Mouse (Mus musculus) granulocyte monocyte progenitor cell, adult 5-6 weeks (primary cell): ENCODE data around the gene Rgs10. TPM values are rescaled to one million over a fixed set of nuclear protein-coding genes. Genes with fewer than 3 reads are reported as not detected.
A peak's percentile ranks its signal among the peaks of the same experiment; 100 is the strongest.

Experiments used
- ATAC-seq: replicated peaks from 2 replicates; pipeline ENCODE4 v1.8.0; 2016; ENCODE audit warnings: mild to moderate bottlenecking, moderate TSS enrichment, inconsistent platforms; ENCODE audit not compliant: poor library complexity, severe bottlenecking
- total RNA-seq, 2 experiments: library from RNA; stranded (forward) in 1 of 2; stranded (reverse) in 1 of 2; fragments of 200-712, 200-1000 nt in 1 of 2; fragments of >200 nt in 1 of 2; fragmentation: Nextera tagmentation in 1 of 2; gene quantifications; 2 replicates each; pipeline ENCODE4 v1.2.3; 2014 to 2017

Gene Rgs10
- total RNA-seq (2014; fragmentation: Nextera tagmentation) (89.9 and 96.4 TPM in 2 replicates), total RNA-seq (2017) (36.1 and 66.2 TPM in 2 replicates)

DNA sequence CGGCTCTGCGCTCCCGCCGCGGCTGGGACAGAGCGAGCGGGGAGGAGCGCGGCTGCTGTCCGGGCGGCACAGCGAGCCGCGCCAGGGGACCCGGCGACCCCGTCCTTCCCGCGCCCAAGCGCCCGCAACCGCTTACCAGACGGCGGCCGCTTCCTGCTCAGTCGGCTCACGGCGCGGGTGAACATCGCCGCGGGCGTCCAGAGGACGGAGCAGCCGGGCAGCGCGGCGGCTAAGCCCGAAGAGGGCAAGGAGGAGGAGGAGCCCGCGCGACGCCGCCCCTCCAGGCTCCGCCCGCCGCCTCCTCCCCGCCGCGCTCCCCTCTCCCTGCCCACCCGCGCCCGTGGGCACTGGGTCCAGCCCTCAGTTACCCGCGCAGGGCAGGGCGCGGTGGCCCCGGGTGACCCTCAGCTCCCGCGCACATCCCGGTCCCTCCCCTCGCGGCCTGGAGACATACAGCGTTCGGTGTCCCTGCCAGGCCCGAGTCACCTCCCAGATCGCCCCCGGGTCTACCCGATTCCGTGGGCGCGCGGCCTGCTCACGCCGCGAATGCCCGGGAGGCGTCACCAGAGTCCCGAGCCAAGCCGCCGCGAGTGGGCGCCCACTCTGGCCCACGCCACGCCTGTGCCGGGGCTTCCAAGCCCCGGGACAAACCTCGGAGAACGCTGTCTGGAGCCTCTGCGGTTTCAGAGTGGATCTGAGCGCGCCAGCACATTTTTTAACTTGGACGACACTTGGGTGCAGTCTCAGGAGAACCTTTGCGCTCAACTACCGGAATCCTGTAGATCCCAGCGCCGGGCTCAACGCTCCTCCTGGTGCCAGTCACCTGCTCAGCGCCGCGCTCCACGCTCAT is at the start of gene Rgs10:
Gene Rgs10, minus strand, starts transcription at position 829 of the 850 bp plus-strand sequence.
- ATAC-seq = peak; percentile 53

DNA sequence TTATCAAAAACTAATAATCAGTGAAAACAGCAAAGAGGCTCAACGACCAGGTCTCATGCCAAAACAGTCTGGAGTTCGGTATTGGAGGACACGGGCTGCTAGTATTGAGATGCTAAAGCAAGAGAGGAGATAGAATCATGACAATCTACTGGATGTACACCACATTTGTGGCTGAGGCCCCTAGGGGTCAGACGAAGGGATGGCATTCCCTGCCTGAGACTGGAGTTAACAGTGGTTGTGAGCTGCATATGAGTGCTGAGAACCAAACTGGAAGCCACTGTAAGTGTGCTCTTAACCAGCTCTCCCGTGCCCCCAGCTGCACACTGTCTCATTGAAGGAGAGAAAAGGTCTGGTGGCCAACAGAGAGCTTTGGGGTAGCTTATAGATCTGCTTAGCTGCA is 43.8 kb upstream of the Rgs10 start:
- no peak for ATAC-seq

DNA sequence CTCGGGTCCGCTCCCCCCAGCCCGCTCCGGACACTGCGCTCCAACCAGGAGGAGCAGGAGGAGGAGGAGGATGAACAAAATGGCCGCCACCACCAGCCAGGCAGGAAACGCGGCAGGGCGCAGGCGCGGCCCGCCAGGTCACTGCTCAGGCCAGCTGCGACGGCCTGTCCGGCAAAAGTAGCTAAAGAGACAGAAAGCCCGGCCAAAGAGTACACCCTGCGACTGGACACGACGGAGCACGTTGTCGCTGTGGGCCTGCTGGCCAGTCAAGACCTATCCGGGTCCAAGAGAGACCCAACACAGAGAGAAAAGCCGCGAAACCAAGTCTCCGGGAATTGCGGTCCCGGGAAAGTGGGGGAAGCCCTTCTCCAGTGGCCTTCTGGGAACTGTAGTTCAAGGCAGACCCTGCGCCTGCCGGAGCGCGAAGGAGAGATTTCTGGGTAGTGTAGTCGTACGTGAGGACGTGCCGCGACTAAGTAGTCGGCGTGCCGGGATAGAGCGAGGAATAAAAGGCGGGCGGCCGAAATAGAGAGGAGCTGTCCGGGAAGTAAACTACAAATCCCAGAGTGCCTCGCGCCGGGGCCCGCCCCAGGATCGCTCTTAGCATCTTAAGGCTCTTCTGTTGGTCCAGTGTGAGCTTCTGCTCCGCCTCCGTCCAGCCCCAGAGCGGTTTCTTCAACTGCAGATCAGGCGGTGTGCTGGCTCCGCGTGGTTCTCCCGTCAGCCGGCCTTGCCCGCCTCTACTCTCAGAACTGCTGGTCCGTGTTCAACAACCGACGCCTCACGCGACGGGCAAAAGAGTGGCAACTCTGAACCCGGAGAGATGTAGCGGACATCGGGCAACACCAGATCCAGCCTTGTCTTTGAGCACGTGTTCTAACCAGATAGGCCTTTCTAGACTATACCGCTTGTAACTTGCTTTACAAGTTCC is 43.0 kb upstream of the Rgs10 start, which contains the start of gene Tial1:
Gene Tial1, minus strand, starts transcription at position 433 of the 931 bp plus-strand sequence.
- peak; percentile 86 for ATAC-seq

DNA sequence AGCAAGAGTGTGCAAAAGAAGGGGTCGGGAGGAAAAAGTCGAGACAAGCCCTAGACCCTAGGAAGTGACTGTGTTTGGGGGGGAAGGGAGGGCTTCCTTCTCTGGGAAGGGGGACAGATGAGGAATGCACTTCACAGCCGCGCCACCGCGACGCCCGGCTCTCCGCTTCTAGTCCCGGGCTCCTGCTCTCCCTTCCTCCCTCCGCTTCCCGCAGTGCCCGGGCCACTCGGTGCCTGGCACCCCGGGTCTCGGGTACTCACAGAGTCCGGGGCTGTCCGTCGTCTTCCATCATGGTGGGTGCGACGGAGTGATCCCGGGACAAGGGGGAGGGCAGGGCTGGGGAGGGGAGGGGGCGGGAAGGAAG is 42.3 kb upstream of the Rgs10 start:
- ATAC-seq = no peak

DNA sequence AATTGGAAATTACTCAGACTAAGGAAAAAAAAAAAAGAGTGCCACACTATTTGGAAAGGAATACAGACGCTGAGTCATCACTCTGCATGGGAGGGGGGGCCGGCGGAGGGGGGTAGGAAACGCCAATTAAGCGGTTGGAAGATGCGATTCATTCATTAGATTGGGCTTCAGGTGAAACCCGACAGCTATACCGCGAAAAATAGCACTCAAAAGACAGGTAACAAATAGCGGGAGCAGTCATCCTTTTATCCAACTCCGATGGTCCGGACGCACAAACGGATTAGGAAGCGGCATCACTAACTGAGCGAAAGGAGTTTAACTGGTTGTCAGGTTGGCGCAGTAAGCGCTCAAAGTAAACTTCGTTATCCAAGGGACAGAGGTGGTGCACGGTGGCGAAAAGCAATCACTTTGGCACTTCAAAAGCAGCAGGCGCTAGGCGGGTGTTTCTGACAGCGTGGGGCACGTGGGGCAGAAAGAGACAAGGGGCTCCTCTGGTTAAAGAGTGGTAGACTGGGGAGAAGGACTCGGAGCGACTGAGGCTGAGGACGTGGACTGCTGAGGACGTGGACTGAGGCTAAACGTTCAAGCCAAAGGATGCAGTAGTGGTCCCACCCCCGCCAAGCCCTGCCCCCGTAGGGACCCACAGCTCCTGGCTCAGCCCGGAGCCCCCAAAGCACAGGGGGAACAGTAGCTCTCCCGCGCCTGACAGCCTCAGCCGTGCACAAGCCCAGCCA is 41.7 kb upstream of the Rgs10 start:
- no peak for ATAC-seq

DNA sequence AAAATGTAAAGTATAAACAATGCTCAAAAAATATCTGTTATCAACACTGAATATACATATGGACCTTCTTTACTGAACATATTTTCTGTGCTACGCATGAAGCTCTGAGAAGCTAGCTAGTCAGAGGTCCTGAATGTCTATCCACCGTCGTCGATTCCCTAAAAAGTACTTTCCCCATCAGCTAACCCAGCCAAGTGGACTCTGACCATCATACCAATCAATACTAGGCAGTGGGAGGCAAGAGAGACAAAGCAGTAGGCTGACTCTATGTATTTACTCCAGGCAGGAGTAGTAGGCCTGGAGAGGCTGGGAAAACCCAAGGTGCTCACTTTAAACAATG is 41.2 kb upstream of the Rgs10 start:
- ATAC-seq = no peak

DNA sequence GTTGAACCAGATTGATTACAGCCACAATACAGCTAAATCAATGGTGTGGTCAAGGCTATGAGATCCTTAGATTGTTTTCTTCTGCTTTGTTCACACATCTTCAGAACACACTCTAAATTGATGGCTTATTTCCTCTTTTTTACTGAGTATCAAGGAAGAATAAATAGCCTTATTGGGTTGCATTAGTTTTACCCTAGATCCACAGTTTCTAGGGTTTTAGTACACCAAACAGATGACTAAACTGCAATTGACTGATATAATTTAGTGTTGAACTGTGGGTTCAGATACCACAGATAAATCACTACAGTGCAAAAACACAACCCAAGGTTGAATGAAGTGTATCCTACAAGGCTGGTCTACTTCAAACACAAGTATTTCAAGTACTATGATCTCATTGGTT is 39.5 kb upstream of the Rgs10 start:
- ATAC-seq = no peak

DNA sequence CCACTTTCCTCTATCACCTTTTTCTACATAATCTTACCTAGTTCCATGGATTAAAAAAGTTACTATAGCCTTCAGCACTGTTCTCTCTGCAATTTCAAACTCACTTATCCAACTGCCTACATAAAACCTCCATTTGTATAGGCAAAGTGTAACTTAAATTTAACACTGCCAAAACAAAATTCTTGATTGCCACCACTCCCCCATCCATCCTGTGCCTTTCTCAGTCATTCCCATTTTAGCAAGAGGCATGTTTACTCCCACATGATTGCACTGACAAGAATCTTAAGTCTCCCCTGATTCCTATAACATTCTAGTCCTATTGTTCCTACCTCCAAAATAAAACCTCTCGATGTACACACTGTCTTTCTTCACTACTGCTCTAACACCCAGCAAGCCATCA is 34.2 kb upstream of the Rgs10 start:
- no peak for ATAC-seq

DNA sequence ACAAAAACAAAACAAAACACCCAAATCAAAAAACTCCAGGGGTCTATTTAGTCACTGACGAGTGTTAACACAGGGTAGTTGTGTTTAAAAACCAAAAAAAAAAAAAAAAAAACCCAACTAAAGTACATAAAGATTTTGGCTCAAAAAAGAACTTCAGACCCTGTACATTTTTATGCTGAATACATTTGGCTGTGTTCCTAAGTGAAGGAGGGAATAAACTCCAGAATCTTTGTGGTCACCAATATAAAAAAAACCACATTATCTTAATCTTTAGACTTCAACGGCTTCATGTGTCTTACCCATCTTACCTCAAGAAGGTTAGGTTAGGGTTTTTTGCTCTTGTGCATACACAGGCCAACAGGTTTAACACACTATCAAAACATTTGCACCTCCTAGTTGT is 22.0 kb upstream of the Rgs10 start:
- no peak for ATAC-seq

DNA sequence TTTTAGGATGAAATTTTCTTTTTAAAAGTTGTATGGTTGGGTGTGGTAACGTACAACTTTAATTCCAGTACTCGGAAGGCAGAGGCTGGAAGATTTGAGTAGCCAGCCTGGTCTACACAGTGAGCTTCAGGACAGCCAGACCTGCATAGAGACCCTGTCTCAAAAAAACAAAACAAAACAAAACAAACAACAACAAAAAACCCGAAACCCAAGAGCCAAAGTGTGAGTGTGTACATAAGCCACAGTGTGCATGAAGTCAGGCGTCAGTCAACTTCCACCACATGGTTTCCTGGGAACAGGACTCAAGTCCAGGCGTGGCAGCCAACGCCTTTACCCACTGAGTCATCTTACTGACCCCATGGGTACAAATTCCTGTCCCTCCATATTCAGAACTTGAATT is 20.7 kb upstream of the Rgs10 start:
- ATAC-seq = no peak

DNA sequence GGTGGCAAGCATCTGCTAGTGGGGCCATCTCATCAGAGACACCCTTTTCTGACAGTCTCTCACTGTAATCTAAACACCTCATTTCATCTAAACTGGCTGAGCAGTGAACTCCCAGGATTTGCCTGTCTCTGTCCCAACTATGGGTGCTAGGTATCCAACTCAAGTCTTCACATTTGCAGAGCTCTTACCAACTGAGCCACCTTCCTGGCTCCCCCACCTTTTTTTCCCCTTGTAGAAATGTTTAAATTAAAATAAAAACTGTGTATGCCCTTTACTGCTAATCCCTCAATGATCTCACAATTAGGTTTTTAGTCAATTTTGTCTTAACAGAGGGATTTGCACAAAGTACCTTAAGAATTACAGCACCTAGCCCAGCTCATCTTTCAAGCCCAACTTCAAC is 19.6 kb upstream of the Rgs10 start:
- ATAC-seq = no peak

DNA sequence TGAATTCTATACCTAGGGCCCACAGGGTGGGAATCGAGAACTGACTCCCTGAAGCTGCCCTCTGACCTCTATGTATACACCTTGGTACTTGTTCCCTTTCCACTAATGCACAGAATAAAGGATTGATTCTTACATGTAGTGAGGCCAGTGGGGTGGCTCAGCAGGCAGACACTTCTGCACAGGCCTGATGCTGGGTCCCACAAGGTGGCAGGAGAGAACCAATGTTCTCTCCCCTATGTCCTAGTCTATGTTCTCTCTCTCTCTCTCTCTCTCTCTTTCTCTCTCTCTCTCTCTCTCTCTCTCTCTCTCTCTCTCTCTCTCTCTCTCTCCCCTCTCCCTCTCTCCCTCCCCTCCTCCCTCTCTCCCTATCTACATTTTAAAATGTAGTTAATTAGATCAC is 14.7 kb upstream of the Rgs10 start:
- ATAC-seq = no peak

DNA sequence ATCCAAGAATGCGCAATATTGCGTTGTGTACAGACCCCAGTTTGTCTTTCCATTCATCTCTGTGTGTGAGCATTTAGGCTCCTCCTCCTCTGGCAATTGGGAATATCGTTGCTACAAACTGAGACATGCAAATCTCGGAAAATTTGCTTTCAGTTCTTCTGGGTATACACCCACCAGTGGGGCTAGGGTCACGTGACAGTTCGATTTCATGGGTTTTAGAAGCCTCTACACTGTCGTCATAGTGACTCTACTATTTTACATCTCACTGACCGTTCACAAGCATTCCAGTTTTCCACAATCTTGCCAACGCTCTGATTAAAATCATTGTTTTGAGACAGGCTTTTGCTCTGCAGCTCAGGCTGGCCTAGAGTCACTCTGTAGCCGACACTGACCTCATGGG is 14.0 kb upstream of the Rgs10 start:
- no peak for ATAC-seq

DNA sequence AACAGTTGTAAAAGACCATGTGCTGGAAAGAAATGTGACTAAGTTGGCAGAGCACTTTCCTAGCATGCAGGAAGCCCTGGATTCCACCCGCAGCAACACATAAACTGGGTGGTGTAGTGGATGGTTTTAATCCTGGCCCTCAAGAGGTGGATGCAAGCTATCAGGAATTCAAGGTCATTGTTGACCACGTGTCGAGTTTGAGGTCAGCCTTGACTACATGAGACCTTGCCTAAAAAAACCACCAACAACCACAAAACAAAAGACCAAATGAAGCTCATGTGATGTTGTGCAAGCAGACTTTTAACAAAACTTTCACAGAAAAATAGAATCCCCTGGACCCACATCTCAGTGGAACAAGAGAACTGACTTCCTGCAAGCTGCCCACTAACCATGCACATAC is 3.9 kb upstream of the Rgs10 start:
- no peak for ATAC-seq

DNA sequence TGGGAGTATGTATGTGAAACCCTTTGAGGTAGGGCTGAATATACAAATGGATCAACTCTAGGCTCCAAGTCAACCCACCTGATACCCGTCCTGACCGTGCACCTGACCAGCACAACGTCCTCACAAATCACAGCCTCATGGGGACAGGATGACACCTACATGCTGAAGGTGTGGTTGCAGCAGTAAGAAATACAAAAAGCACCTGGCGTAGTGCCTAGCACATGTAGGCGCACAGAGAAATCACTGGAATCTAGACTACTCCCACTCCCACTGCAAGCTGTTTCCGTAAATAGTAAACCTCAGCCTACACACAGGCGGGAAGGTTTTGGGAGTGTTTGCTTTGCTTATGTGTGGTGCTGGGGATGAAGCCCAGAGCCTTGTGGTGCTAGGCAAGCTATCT is 3.1 kb upstream of the Rgs10 start:
- no peak for ATAC-seq

DNA sequence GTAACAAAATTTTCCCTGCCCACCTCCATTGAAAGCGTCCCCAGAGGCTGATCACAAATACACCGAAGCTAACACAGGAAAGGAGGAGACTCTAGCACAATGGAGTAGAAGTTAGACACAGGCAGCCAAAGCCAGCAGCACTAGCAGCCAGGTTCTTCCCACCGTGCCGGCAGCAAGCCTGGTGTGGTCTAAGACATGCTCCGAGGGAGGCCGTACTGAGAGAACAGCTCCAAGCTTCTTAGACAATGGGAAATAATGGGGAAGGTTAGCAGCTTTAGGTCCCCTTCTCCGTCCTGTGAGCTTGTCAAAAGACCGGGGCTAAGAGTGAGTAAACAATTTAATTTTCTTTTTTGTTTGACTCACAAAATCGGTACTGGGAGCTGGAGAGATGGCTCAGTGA is 1.1 kb upstream of the Rgs10 start:
- ATAC-seq = no peak

DNA sequence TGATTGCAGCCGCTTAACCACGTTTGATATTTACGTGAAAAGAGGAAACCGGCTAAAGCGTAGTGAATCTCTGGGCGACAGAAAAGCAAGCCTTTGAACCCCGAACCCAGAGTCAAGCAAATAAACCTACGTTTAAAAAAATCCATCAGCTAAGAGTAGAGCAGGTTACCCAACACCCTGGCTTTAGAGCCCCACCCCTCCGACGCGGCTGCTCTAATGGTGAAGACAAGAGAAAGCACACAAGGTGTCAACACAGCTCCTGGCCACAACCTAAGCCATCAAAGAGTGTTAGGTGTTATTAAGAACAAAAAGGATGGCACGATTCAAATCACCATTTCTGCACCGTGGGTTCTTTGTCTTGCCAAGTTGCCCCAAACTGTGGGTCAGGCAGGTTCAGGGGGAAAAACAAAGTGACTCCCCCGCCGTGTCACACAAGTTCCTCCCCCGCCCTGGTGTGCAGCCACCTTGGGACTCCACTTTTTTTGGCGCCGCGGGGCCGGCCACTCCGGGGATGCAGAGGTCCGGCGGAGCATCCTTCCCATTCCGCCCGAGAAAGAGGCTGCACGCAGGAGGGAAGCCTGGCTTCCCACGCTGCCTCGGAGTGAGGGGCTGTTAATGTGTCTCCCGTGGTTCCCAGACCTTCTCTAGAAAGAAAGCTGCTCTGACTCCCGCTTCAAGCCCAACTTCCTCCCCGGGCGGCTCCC is 1.2 kb downstream of the Rgs10 start:
- ATAC-seq = peak; percentile 52

DNA sequence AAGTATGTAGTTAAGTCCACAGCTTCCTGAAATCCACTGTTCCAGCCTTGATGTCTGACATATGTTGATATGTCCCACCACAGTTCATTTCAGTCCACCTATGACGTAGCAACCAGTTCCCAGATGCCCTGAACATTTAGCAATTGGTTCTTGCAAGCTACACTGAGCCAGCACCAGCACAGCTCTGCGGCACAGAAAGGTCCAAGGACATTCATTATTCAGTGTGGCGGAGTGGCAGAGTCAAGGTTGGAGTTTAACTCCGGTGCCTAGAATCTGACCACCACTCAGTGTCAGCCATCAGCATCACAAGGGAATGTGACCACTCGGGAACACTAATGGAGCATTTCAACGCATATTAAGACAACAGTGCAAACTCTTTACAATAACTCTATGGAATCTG is 1.9 kb downstream of the Rgs10 start:
- no peak for ATAC-seq

DNA sequence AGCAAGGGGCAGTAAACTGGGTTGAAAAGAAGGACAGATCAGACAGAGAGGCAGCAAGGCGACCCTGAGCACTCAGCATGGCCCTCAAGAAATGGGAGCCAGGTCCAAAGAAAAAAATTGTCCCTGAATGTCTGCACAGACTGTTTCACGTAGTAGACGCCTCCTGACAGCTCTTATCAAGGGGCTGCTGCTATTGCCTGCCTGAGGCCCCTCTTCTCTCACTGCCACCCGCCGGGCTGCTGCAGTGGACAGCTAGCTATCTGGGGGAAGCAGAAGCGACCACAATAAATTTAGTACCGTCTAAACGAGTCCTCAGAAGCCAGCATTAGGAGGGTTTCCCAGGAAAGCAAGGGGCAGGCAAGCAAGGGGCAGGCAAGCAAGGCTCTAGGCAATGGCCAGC is 4.1 kb downstream of the Rgs10 start:
- no peak for ATAC-seq
